Comparison of ENCODE assay signal across 1 mouse cellular context in genomic region chr9:92229833-92230205, GRCm38 (mm10).
TF ChIP-seq lines count a peak whose summit lies in the region.

No protein-coding gene starts in this region.

TF ChIP-seq in CH12.LX, 34 proteins besides CTCF, POLR2A, EP300 and RAD21:
- TF ChIP-seq SMC3 (IDR thresholded peaks at IDR 0.05; ENCODE audit: low read depth, low read length) (no peak), MAZ (IDR thresholded peaks at IDR 0.05; ENCODE audit: low read depth, low read length) (no peak), ZNF384 (IDR thresholded peaks at IDR 0.05; ENCODE audit: low read depth, low read length) (no peak), USF2 (conservative IDR thresholded peaks at IDR 0.05; ENCODE audit: low read depth, low read length) (no peak), IRF4 (IDR thresholded peaks at IDR 0.05; ENCODE audit: low read depth, low read length) (no peak), MAX (IDR thresholded peaks at IDR 0.05; ENCODE audit: low read length) (no peak), PAX5 (IDR thresholded peaks at IDR 0.05; ENCODE audit: low read length) (no peak), MEF2A (IDR thresholded peaks at IDR 0.05; ENCODE audit: borderline replicate concordance, low read depth, low read length) (no peak), BHLHE40 (IDR thresholded peaks at IDR 0.05; ENCODE audit: low read depth, low read length) (no peak), CHD1 (IDR thresholded peaks at IDR 0.05; ENCODE audit: low read depth, low read length) (no peak), TCF12 (IDR thresholded peaks at IDR 0.05; ENCODE audit: low read depth, low read length) (no peak), ETS1 (conservative IDR thresholded peaks at IDR 0.05; ENCODE audit: low read depth, low read length) (no peak)
